Mouse (Mus musculus) layer of hippocampus, adult 2 months (tissue): ENCODE measurements at regions not wholly inside any gene's neighbourhood (a gene's known extent, or its start where the extent isn't known, plus 50 kb on each side); places are given as distances from the start of the nearest gene placed in this dataset.

Experiments used
- DNase-seq, 2 experiments: peaks; one replicate each; pipeline ENCODE4 v3.0.0; 2022; ENCODE audit warnings: low spot score in 2 of 2
- H3K27ac ChIP-seq: fragments of 200-600 bp; 2 replicates; pipeline ENCODE4 v1.8.1; 2022
- H3K4me3 ChIP-seq: fragments of 200-600 bp; 2 replicates; pipeline ENCODE4 v1.8.1; 2022; ENCODE audit warnings: mild to moderate bottlenecking
- CTCF ChIP-seq: fragments of 200-600 bp; conservative IDR thresholded peaks from 2 replicates; pipeline ENCODE4 v1.8.1; 2022; ENCODE audit warnings: antibody characterized with exemption, mild to moderate bottlenecking, moderate library complexity

DNA sequence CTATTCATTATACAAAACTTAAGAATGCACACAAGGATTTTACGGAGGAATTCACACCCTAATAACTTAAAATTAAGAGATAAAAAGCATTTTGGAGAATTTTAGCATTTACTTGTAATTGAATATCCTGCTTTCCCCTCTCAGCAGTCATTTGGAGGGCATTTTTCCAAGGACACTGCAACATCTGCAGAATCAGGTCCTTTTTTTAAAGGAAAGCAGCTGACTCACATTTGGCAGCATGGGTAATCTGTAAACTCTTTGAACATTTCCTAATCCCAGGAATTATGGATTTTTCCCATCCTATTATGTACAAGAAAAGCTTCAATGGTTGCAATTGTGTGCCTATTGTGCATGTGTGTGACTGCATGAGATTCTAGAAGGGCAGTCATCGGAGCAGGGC is 112.0 kb downstream of the Gm19410 start:
- Histone ChIP-seq H3K27ac (no peak overlapping the region), H3K4me3 (no peak overlapping the region)
- TF ChIP-seq CTCF, result no peak
- DNase-seq, result no peak

DNA sequence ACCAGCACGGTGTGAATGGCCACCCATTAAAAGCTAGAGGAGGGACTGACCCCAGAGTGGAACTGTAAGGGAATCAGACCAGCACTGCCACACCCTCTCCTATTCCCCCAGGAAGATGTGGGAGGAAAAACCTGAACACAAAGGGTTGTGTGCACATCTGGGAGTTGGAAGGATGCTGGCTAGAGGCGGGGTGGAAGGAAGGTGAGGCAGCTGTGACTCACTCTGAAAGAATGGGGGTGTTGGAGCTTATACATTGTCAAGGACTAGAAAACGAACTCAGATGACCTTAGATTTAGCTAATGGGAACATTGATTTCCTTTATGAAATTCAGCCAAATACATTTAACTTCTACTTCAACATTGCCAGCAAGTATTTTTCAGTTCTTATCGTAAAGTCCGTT is 116.2 kb downstream of the Gm19410 start:
- no peak for TF ChIP-seq CTCF

DNA sequence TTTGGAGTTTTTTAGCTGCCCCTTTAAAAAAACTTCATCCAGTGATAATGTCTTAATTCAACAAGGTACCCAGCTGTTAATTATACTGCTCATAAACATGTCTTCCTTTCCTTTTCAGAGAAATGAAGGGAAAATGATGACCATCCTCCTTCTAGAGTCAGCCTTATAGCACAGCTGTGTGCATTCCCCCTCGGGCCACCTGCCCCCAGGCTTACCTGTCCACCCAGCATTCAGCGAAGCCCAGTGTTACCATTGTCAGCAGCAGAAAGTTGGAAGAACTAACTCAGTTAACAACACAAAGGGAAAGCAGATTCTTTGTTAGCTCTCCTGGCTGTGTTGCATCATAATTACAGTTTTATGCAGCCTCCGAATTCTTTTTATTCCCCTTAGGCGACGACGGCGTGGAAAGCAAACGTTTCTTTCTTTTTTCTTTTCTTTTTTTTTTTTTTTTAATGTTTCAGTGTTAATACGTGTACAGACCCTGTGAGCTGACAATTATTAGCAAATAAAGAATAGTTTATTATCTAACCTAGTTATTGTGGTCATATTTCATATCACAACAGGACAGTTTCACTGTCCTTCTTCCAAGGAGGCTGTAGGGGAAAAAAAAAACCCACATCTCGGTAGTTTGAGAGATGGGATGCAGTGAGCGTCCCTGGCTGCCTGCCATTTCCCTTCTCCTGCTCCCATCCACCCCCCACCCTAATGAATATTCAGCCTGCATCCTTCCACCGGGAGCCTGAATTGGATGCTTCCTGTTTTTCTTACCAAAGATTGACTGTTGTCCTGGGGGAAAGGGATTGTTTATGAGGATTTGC is 117.3 kb downstream of the Gm19410 start:
- TF ChIP-seq CTCF, result no peak
- no peak overlapping the region; the same call in 1 of the 2 replicates for H3K4me3 ChIP-seq
- H3K27ac ChIP-seq, result peak overlapping the region; percentile 5
- DNase-seq, result no peak

More for the DNA sequence above, 116.2 kb downstream of the Gm19410 start:
- H3K4me3 ChIP-seq, result no peak overlapping the region
- no peak for DNase-seq
- H3K27ac ChIP-seq, result no peak overlapping the region

DNA sequence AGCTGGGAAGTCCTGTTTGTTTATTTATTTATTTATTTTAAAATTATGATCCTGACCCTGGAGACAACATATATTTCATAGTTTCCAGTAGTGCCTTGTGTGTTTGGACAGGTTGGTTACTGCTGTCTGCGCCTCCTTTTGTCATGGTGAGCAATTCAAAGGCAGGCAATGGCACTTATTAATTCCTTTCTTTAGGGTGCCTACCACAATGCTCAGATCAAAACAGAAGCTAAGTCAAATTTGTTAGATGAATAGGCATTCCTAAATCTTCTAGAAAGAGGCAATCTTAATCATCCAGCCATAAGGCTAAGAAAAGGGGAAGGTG is 117.8 kb downstream of the Gm19410 start:
- Histone ChIP-seq H3K27ac (peak overlapping the region; percentile 5; the same call in 1 of the 2 replicates), H3K4me3 (no peak overlapping the region)
- no peak for DNase-seq

DNA sequence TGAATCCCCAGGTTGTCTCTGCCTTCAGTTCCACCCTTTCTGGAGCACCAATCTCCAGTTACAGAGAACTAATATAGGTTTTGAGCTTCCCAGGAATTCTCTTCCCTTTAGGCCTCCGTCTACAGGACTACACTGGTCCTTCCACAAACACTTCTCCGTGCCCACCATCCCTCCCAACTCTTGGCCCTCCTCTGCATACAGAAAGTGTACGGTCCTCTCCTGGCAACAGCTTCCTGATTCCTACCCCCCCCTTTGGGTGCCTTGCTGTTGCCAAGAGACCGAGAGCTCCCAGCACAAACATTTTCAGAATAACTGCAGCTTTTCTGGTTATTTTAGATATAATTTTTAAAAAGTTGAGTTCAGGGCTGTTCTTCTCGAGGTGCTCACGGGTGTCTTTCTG is 119.0 kb downstream of the Gm19410 start:
- no peak for DNase-seq
- Histone ChIP-seq H3K4me3 (no peak overlapping the region), H3K27ac (no peak overlapping the region)
- no peak for TF ChIP-seq CTCF

More for the DNA sequence above, 117.8 kb downstream of the Gm19410 start:
- TF ChIP-seq CTCF, result no peak

DNA sequence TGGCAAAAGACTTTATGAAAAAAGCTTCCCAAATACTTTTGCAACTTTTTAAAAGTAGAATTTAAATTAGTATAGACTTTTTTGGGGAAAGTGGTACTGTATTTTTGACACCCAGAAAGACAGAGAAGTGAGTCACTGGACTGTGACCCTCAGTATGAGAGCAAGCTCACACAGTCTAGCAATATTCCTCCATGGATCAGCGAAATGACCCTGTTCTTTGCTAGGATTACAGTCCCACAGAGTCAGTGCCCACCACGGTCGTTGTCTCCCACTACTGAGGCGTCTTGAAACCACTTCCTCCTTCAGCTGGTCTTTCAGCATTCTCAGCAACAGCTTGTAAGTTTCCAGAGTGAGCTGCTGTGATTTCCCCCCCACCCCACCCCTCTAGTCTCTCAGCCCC is 124.5 kb downstream of the Gm19410 start:
- no peak overlapping the region for H3K27ac ChIP-seq
- no peak for DNase-seq
- H3K4me3 ChIP-seq, result no peak overlapping the region
- TF ChIP-seq CTCF, result no peak

DNA sequence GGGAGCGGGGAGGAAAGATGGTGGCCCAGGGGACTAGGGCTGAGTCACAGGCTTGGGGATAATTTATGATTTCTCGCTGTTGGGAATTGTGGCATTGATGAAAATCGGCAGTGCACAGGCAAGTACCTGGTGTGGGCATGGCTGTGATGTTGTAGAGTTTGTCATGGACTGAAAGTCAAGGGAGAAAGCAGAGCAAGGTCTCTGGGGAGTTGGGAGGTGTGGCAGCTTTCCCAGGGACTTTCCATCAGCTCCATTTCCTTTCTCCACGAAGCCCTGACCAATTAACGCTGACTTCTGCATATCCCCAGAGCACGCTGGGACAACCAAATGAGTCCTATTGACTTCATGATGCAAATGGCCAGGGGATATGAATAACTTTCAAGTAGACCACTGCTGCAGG is 126.2 kb downstream of the Gm19410 start:
- no peak for TF ChIP-seq CTCF
- H3K27ac ChIP-seq, result no peak overlapping the region
- no peak for DNase-seq
- H3K4me3 ChIP-seq, result no peak overlapping the region

DNA sequence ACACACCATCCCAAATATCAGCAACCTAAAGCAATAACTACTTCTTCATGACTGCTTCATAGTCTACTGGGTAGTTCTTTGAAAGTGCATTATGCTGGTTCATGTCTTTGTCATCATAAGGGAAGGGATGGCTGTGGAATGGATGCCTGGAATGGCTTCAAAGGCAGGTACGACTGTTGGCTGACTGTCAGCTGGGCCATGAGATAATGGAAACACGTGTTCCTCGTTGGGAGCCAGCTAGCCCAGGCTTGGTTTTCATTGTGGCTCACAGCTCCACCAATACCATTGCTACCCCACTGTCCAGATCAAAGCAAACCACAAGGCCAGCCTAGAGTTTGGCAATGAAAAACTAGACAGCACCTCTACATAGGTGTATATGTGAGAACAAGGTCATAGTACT is 132.9 kb downstream of the Gm19410 start:
- no peak for TF ChIP-seq CTCF
- Histone ChIP-seq H3K27ac (no peak overlapping the region), H3K4me3 (no peak overlapping the region)
- DNase-seq, result no peak

DNA sequence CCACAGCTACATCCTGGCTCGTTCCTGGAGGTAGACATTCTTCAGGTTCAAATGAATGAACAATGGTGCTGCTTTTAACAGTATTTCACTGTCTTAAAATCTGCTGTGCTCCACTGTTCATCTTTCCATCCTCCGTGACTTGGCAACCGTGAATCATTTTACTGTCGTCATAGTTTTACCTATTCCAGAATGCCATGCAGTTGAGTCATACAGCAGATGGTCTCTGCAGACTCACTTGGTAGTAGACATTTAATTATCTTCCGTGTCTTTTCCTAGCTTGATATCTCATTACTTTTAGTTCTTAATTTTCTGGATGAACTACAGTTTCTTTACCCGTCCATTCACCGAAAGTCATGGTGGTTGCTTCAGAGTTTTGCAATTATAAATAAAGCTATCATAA is 135.9 kb downstream of the Gm19410 start:
- Histone ChIP-seq H3K4me3 (no peak overlapping the region), H3K27ac (peak overlapping the region; percentile 72)
- no peak for TF ChIP-seq CTCF
- DNase-seq, result peak; percentile 17 to 76

DNA sequence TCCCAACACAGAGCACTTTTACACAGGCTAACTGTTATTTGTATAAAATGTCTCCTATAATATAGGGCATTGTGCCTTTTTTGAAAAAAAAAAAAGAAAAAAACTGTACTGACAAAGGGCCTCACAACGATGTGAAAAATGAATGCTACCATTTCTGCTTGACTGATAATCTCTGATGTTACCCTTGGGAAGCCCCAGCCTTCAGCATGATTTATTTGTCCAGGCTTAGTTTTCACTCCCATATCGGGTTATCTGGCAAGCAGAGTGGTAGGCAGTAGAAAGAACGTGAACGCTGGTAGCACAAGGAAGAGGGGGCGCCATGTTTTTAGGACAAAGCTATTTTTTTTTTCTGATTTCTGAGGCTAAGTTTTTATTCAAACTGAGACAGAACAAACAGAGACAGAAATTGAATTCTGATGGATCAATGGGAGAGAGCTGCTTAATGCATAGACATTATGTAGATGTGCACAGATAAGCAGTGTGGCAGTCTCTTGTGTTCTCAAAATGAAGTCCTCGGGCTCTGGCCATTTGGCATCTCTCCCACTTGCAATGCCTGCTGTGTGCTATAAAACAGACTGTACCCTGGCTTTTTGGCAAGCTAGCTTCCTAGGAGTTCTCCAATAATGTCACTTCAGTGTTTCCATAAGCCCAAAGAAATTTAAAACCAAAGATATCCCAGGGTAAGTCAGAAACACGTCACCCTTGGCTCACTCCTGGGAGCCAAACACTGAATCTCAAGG is 139.3 kb downstream of the Gm19410 start:
- TF ChIP-seq CTCF, result no peak
- no peak overlapping the region for H3K4me3 ChIP-seq
- DNase-seq, result no peak
- H3K27ac ChIP-seq, result no peak overlapping the region

DNA sequence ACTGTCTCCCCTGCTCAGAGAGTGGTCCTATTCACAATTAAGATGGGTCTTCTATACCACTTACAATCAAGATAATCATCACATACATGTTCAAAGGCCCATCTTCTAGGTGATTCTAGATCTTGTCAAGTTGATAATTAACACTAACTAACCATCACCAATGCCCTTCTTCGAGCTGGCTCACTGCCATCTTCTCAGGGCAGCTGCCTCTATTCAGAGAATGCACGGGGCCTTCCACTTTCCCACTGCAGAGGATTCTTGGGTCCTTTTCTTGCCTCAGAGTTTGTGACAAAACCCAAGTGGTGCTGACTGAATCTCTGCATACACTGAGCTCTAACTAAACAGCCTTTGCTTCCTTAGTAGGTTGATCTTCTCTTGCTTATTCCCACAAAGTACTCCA is 142.4 kb downstream of the Gm19410 start:
- no peak for DNase-seq
- Histone ChIP-seq H3K27ac (no peak overlapping the region), H3K4me3 (no peak overlapping the region)
- TF ChIP-seq CTCF, result no peak

DNA sequence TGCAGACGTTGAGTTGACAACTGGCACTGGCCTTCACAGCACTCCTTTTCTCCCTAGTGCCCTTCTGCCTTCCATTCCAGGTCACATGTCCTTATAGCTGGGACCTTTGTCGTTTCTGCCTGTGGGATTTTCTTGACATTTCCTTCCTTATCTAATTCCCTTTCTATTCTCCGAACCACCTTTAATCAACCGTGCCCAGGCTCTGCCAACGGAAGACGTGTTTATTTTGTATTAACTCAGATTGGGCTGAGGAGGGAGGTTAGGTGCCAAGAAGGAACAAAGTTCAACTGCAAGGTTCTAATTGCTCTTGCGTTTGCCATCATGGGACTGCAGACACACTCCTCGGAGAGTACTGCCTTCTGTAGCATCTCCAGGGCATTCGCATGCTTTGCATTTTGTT is 146.7 kb downstream of the Gm19410 start:
- Histone ChIP-seq H3K4me3 (no peak overlapping the region), H3K27ac (no peak overlapping the region)
- no peak for DNase-seq
- no peak for TF ChIP-seq CTCF

DNA sequence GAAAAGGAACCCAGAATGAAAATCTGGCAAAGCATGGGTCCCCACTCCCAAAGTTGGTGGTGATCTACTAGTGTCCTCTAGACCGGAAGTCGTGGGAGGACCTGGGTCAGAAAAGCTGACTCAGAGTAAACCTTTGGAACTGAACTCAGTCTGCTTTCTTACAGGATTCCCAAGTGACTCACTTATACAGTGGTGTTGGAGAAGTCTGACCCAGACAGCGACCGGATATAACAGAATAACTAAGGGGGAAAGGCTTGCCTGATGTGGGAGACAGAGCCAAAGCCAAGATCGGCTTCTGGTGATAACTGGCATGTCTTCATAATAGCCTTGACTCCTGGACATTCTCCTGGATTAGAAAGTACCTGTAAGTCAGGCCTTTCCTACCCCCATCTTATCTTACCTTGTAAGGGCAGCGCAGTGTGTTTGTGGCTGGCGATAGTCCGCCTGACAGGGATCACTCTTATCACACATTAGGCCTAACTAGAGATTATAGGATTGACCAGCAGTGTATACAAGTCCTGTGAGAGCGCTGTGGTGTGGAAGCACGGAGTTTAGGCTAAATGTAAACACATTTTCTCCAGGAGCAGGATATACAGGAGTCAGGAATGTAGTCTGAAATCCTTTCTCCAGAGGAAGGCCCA is 150.4 kb downstream of the Gm19410 start:
- no peak for TF ChIP-seq CTCF
- no peak for DNase-seq
- H3K4me3 ChIP-seq, result no peak overlapping the region
- no peak overlapping the region for H3K27ac ChIP-seq
